Mouse (Mus musculus) stomach, postnatal 0 days (tissue): ENCODE data around the gene Nat8f3.
"Not testable (repeated sequence)": the region's sequence is repeated elsewhere in the genome, so short reads cannot be mapped to it uniquely, and the experiment has no call there.

Experiments
- CTCF ChIP-seq: IDR thresholded peaks from 2 replicates; pipeline ENCODE4 v1.5.1; 2016; ENCODE audit warnings: antibody characterized with exemption, low read depth, mild to moderate bottlenecking, moderate library complexity
- EP300 ChIP-seq: optimal IDR thresholded peaks from 2 replicates; pipeline ENCODE3; 2016; ENCODE audit warnings: antibody characterized with exemption

- TF ChIP-seq CTCF, EP300: not testable (repeated sequence)
Observed at GRCm38 (mm10) chr6:85809784-85810183, 44.2 kb upstream of the Nat8f3 start.
